Mouse (Mus musculus): Measurements from ENCODE around the gene Sec24b. TPM values are rescaled to one million over a fixed set of nuclear protein-coding genes. Genes with fewer than 3 reads are reported as not detected.

Sec24b gene
- 49.0 TPM for polyA plus RNA-seq (2014; fragmentation: Illumina TruSeq; extraction: RNeasy Lipid Tissue Mini Kit (QIAGEN cat#74804); ENCODE audit: low read depth, low replicate concordance)

GRCm38 (mm10) chr3:130061281-130061680, at the start of gene Sec24b:
Gene Sec24b, minus strand, starts transcription at chr3:130061553.

GRCm38 (mm10) chr3:129969432-129970395, 91.6 kb downstream of the Sec24b start, which contains the start of gene Mcub:
Gene Mcub, minus strand, starts transcription at chr3:129970206.

Other genes with a start within 250 kb of the Sec24b start
- gene Rrh, start 239.0 kb downstream of the Sec24b start, polyA plus RNA-seq (2014; fragmentation: Illumina TruSeq; extraction: RNeasy Lipid Tissue Mini Kit (QIAGEN cat#74804); ENCODE audit: low read depth, low replicate concordance) = not detected
- gene Gar1, start 230.2 kb downstream of the Sec24b start, polyA plus RNA-seq (2014; fragmentation: Illumina TruSeq; extraction: RNeasy Lipid Tissue Mini Kit (QIAGEN cat#74804); ENCODE audit: low read depth, low replicate concordance) = 42.4 TPM
- gene Cfi, start 225.7 kb downstream of the Sec24b start, polyA plus RNA-seq (2014; fragmentation: Illumina TruSeq; extraction: RNeasy Lipid Tissue Mini Kit (QIAGEN cat#74804); ENCODE audit: low read depth, low replicate concordance) = 7.4 TPM
- 105 TPM for gene Pla2g12a, start 182.9 kb downstream of the Sec24b start, polyA plus RNA-seq (2014; fragmentation: Illumina TruSeq; extraction: RNeasy Lipid Tissue Mini Kit (QIAGEN cat#74804); ENCODE audit: low read depth, low replicate concordance)
- 26.2 TPM for gene Casp6, start 160.1 kb downstream of the Sec24b start, polyA plus RNA-seq (2014; fragmentation: Illumina TruSeq; extraction: RNeasy Lipid Tissue Mini Kit (QIAGEN cat#74804); ENCODE audit: low read depth, low replicate concordance)
- gene Mcub, start 91.3 kb downstream of the Sec24b start, polyA plus RNA-seq (2014; fragmentation: Illumina TruSeq; extraction: RNeasy Lipid Tissue Mini Kit (QIAGEN cat#74804); ENCODE audit: low read depth, low replicate concordance) = 6.9 TPM
- gene Col25a1, start 69.9 kb upstream of the Sec24b start, polyA plus RNA-seq (2014; fragmentation: Illumina TruSeq; extraction: RNeasy Lipid Tissue Mini Kit (QIAGEN cat#74804); ENCODE audit: low read depth, low replicate concordance) = 0.22 TPM